Comparison of ENCODE assay signal across 13 mouse cellular contexts in the genomic region with DNA sequence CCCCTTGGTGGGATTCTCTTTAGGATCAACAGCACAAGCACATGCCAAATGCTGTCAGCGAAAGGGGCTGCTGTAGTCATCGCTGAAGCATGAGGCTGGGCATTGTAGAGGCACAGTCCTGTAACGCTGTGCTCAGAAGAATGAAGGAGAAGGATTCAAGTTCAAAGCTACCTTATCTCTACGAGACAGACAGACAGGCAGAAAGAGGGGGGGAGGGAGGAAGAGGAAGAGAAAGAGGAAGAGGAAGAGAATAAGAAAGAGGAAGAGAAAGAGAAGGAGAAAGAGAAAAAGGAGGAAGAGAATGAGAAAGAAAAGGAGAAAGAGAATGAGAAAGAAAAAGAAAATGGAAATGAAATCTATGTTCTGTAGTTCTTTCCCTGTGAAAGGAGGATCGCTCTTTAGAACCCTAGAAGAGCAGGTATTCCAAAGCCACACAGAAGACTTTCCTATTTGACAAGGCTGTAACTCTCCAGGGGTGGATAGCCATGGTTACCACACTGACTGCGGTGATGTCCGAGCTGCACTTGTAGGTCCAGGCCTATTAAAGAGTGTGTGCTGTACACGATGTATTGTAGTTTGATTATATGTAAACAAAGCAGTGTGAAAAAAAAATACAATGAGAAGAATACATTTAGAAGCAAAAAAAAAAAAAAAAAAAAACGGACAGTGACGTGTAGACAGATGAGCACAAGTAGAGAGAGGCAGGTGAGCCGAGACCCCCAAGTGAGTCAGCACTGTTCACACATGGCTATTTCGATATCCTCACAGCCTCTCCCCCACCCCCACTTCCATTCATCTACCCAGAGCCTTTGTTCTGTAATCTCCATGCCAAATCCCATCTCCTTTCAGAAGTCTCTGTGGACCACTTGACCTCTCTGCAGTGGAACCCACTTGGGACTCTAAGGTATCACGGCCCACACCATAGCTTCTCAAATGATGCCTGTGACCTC.
"Had no signal": no experiment of that assay in that cellular context is flagged by ENCODE, and none has a peak within 500 bp of the region (broad histone marks: within the 10 kb centered on the region; RNA-seq: fewer than 3 reads in every experiment).

No protein-coding gene starts in this region.

- H3K4me3 ChIP-seq: kidney, embryonic 15.5 days; limb, embryonic 13.5 days had no signal

- H3K27me3 ChIP-seq: kidney, embryonic 15.5 days; limb, embryonic 13.5 days had no signal

- H3K36me3 ChIP-seq: kidney, embryonic 15.5 days; limb, embryonic 13.5 days had no signal

- H3K27ac ChIP-seq: kidney, embryonic 15.5 days; limb, embryonic 13.5 days; liver, embryonic 14.5 days had no signal

- H3K9me3 ChIP-seq: kidney, embryonic 15.5 days had no signal

- H3K4me2 ChIP-seq: kidney, embryonic 15.5 days; limb, embryonic 13.5 days had no signal

- H3K9ac ChIP-seq: kidney, embryonic 15.5 days; limb, embryonic 13.5 days; liver, embryonic 14.5 days had no signal

- DNase-seq: kidney, adult 2 months; kidney, postnatal 14 days; left cerebral cortex, postnatal 4 days; lung, adult 2 months; lung, postnatal 36 days; retina, postnatal 1 day; right cerebral cortex, postnatal 4 days; spleen, adult 18-20 months; thymus, adult 18-20 months; thymus, postnatal 14 days had no signal
